In genomic region chr11:63914388-63914787, GRCm38 (mm10) we compare ENCODE assay signal across 8 mouse cellular contexts. TPM values are rescaled to one million over a fixed set of nuclear protein-coding genes. Genes with fewer than 3 reads are reported as not detected.
DNase-seq lines count a peak whose midpoint lies in the region; ATAC-seq and TF ChIP-seq lines count a peak whose summit lies in the region.

No protein-coding gene starts in this region.

- DNase-seq in CD8-positive naive resting alpha-beta T cell, adult 2 months (ENCODE audit: low read depth in 2 of 2, low spot score in 2 of 2) = peak; percentile 26 to 51
- peak; percentile 23 for DNase-seq in c-Kit-positive CD71-positive TER-119-positive erythroid progenitor cells, embryonic 14.5 days (ENCODE audit: low spot score)
- DNase-seq in kidney, postnatal 10 days = peak; percentile 88
- peak; percentile 72 for DNase-seq in lung, adult 2 months
- peak; percentile 57 for DNase-seq in thymus, adult 2 months

- no peaks in the 10 kb centered on the region for H3K36me3 ChIP-seq in forebrain, embryonic 13.5 days (ENCODE audit: poor library complexity, severe bottlenecking)
- H3K36me3 ChIP-seq in heart, embryonic 16.5 days (ENCODE audit: control insufficient read depth, insufficient read depth) = no peaks in the 10 kb centered on the region
- H3K36me3 ChIP-seq in neural tube, embryonic 13.5 days = no peaks in the 10 kb centered on the region
- H3K36me3 ChIP-seq in thymus, adult 2 months (ENCODE audit: control insufficient read depth, insufficient read depth, low read length) = no peaks in the 10 kb centered on the region

- peak overlapping the region; percentile 68 for H3K4me2 ChIP-seq in forebrain, embryonic 13.5 days
- peak overlapping the region; percentile 86 for H3K4me2 ChIP-seq in heart, embryonic 16.5 days (ENCODE audit: low read depth, low read length)
- peak overlapping the region; percentile 63 for H3K4me2 ChIP-seq in neural tube, embryonic 13.5 days

- H3K4me3 ChIP-seq in forebrain, embryonic 13.5 days = peak overlapping the region; percentile 37
- H3K4me3 ChIP-seq in heart, embryonic 16.5 days (ENCODE audit: low read length) = peak overlapping the region; percentile 52
- H3K4me3 ChIP-seq in lung, adult 2 months (replicated peaks; ENCODE audit: extremely low read depth, low read depth, low read length) = peak overlapping the region; percentile 30
- peak overlapping the region; percentile 33 for H3K4me3 ChIP-seq in neural tube, embryonic 13.5 days
- H3K4me3 ChIP-seq in thymus, adult 2 months (ENCODE audit: control insufficient read depth, insufficient read depth, low read length) = no peak overlapping the region

- TF ChIP-seq POLR2A in lung, adult 2 months (IDR thresholded peaks at IDR 0.05; ENCODE audit: borderline replicate concordance, extremely low read depth, low read depth, low read length) = no peak
- no peak for TF ChIP-seq POLR2A in thymus, adult 2 months (IDR thresholded peaks at IDR 0.05; ENCODE audit: control insufficient read depth, extremely low read depth, insufficient read depth, low read length, poor library complexity)

- no peak for TF ChIP-seq CTCF in lung, adult 2 months (IDR thresholded peaks at IDR 0.05; ENCODE audit: insufficient read depth, low read length)
- TF ChIP-seq CTCF in thymus, adult 2 months (IDR thresholded peaks at IDR 0.05; ENCODE audit: borderline replicate concordance, control insufficient read depth, extremely low read depth, insufficient read depth, low read length, poor library complexity) = no peak

- H3K27me3 ChIP-seq in forebrain, embryonic 13.5 days = peaks cover 90% of the 10 kb centered on the region
- peaks cover 19% of the 10 kb centered on the region for H3K27me3 ChIP-seq in heart, embryonic 16.5 days (ENCODE audit: control insufficient read depth, insufficient read depth, low read length)
- peaks cover 30% of the 10 kb centered on the region for H3K27me3 ChIP-seq in neural tube, embryonic 13.5 days
- peaks cover 4% of the 10 kb centered on the region; the same call in 1 of the 2 replicates for H3K27me3 ChIP-seq in thymus, adult 2 months (ENCODE audit: control insufficient read depth, insufficient read depth, low read length)

- no peaks in the 10 kb centered on the region for H3K9me3 ChIP-seq in forebrain, embryonic 13.5 days (replicated peaks)
- no peaks in the 10 kb centered on the region for H3K9me3 ChIP-seq in heart, embryonic 16.5 days (replicated peaks; ENCODE audit: control insufficient read depth, low read length)
- H3K9me3 ChIP-seq in neural tube, embryonic 13.5 days = no peaks in the 10 kb centered on the region

- under 1% methylated on average over 20 of the region's 20 CpGs for WGBS in forebrain, embryonic 13.5 days
- WGBS in heart, embryonic 16.5 days = 4% methylated on average over 20 of the region's 20 CpGs
- WGBS in lung, adult 2 months = 4% methylated on average over 20 of the region's 20 CpGs
- 2% methylated on average over 20 of the region's 20 CpGs for WGBS in neural tube, embryonic 13.5 days
- WGBS in thymus, adult 2 months = 6% methylated on average over 20 of the region's 20 CpGs

- no peak overlapping the region for H3K9ac ChIP-seq in forebrain, embryonic 13.5 days
- peak overlapping the region; percentile 43; the same call in 1 of the 2 replicates for H3K9ac ChIP-seq in heart, embryonic 16.5 days (ENCODE audit: low read length)
- 0 out of 2 replicates have a peak overlapping the region, but pooled peaks have one; percentile 38 for H3K9ac ChIP-seq in neural tube, embryonic 13.5 days

- peaks cover 22% of the 10 kb centered on the region for H3K4me1 ChIP-seq in forebrain, embryonic 13.5 days
- peaks cover 19% of the 10 kb centered on the region for H3K4me1 ChIP-seq in heart, embryonic 16.5 days (ENCODE audit: control insufficient read depth, insufficient read depth, low read length)
- no peaks in the 10 kb centered on the region for H3K4me1 ChIP-seq in lung, adult 2 months (ENCODE audit: control insufficient read depth, insufficient read depth, low read length)
- peaks cover 56% of the 10 kb centered on the region for H3K4me1 ChIP-seq in neural tube, embryonic 13.5 days (replicated peaks)
- peaks cover 6% of the 10 kb centered on the region; the same call in 1 of the 2 replicates for H3K4me1 ChIP-seq in thymus, adult 2 months (replicated peaks; ENCODE audit: control insufficient read depth, insufficient read depth, low read length)

- ATAC-seq in forebrain, embryonic 13.5 days = peak; percentile 94
- ATAC-seq in heart, embryonic 16.5 days (replicated peaks; ENCODE audit: extremely low read depth, insufficient read depth, low FRiP score) = peak; percentile 89
- ATAC-seq in neural tube, embryonic 13.5 days (ENCODE audit: low read depth) = peak; percentile 96

- no peak overlapping the region for H3K27ac ChIP-seq in forebrain, embryonic 13.5 days
- H3K27ac ChIP-seq in heart, embryonic 16.5 days (ENCODE audit: low read length) = no peak overlapping the region
- no peak overlapping the region for H3K27ac ChIP-seq in neural tube, embryonic 13.5 days (replicated peaks)
- no peak overlapping the region for H3K27ac ChIP-seq in thymus, adult 2 months (ENCODE audit: control insufficient read depth, insufficient read depth, low read length)

RNA-seq across cellular contexts. Expression of gene Hs3st3b1, which starts 7.7 kb away (rescaled TPM):
- polyA plus RNA-seq in forebrain, embryonic 13.5 days (2015; fragmentation: Nextera tagmentation; extraction: Ambion mirVana) = 2.4 and 3.2 TPM in 2 replicates
- 1.7 and 2.7 TPM in 2 replicates for polyA plus RNA-seq in heart, embryonic 16.5 days (2015; fragmentation: Nextera tagmentation; extraction: Ambion mirVana)
- polyA plus RNA-seq in lung, adult 2 months (2012; rRNA removed) = 5.5 and 6.3 TPM in 2 replicates
- 7.3 and 9.4 TPM in 2 replicates for polyA plus RNA-seq in neural tube, embryonic 13.5 days (2015; fragmentation: Nextera tagmentation; extraction: Ambion mirVana)
- 9.3 and 12.0 TPM in 2 replicates for polyA plus RNA-seq in thymus, adult 2 months (2012; rRNA removed)

Comparison
In these comparisons a context has a peak if more than half of its experiments do, and no peak if none do; other contexts are left out.
1. DNase-seq: peak in every context shown above with its lines; median percentile 88 in kidney, postnatal 10 days; 72 in lung, adult 2 months; 57 in thymus, adult 2 months; 38 in CD8-positive naive resting alpha-beta T cell, adult 2 months; 23 in c-Kit-positive CD71-positive TER-119-positive erythroid progenitor cells, embryonic 14.5 days.